Mouse (Mus musculus): ENCODE measurements around the gene Ksr1. TPM values are rescaled to one million over a fixed set of nuclear protein-coding genes. Genes with fewer than 3 reads are reported as not detected.

Ksr1 gene
- total RNA-seq, 2 experiments from 2014 or later = 67.8 to 77.2 TPM

DNA sequence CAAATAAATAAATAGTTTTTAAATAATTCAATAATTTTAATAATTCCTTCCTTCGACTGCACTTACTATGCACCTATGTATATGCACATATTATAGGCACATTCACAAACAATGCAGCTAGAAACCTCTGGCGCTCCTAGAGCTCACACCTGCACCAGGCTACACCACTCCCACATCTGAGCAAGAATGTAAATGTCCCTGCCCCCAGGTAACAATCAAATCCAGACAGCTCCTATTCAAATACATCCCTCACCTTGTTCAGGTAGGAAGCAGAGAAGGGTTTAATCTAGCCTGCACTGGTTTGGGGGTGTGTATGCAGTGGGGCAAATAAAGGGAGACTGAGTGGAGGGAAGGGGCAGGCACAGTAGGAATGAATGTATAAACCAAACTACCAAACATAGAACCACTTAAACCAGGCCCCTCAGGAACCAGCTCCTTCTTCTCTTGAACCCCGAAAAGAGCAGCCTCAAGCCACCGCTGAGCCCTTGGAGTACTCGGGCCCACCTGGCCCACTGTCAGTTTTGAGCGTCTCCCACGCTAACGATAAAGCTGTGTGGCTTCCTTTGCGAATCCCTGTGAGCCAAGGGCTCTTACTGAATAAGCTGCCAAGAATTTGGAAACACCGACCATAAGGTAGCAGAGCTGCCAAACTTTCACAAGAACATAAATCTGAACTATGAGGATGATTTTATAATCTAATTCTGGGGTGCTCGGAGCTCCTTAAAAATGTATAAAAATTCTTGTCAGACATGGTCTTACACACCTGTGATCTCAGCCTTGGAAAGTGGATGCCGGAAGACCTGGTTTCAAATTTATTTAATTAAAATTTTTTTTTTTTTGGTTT, 167.8 kb downstream of the Ksr1 start:
- DNase-seq = peak; percentile 3

DNA sequence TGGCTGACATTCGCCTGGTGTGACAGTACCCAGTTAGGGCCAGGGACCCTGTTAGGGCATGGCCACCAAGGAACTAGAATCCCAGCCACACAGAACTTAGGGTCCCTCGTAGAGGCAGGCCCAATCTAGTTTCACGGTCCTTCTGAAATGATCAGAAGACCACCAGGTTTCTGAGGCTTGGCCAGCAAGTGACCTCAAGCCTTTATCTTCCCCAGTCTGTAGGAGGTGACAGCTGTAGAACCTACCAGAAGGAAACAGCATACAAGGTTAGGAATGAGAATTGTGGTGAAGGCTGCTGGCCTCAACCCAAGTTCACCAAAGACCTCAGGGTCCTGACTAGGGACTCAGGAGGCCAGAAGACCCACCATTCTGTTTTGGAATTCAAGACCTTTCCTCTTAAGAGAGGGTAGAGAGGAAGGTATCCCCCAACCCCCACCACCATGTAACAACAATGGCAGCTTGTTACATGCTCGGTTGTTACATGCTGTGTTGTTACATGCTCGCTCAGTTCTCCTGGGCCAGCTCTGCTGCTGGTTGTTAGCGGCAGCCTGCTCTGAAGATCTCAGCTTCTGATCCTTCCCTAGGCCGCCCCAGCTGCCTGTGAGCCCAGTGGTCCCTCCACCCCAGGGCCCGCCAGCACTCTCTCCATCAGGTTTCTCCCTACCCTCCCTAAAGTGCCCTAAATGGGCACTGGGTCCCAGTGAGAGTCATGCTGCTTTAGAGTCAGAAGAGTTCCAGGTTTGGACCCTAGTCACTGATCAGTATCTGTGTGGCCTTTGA, 169.3 kb downstream of the Ksr1 start:
- peak; percentile 3 for DNase-seq

DNA sequence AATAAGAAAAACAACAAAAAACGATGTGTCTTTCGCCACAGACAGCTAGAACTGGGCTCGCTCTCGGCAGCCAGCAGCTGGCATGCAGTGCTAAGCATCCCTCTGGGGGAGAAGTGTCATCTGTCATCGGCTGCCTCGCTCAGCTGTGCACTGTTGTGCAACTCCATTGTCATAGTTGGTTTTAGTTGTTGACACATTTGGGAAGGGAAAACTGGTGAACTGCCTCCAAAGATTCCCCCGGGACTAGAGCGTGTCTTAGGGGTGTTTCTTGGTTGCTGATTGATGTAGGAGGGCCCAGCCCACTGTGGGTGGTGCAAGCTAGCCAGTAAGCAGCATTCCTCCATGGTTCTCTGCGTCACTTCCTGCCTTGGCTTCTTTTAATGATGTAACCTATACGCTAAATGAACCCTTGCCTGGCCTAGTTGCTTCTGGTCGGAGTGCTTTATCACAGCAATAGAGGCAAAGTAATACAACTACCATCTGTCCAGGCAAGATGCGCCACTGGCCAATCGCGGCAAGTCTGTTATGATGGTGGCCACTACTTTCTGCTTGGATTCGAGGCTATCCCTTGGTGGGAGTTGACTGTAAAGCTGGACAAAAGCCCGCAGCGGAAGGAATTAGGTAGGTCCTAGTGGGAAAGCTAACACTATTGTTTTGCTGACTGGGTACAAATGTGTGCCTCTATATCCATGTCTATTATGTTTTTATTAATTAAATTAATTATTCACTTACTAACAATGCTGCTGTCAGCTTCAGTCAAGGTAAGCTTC, 172.6 kb downstream of the Ksr1 start:
- DNase-seq = peak; percentile 55

DNA sequence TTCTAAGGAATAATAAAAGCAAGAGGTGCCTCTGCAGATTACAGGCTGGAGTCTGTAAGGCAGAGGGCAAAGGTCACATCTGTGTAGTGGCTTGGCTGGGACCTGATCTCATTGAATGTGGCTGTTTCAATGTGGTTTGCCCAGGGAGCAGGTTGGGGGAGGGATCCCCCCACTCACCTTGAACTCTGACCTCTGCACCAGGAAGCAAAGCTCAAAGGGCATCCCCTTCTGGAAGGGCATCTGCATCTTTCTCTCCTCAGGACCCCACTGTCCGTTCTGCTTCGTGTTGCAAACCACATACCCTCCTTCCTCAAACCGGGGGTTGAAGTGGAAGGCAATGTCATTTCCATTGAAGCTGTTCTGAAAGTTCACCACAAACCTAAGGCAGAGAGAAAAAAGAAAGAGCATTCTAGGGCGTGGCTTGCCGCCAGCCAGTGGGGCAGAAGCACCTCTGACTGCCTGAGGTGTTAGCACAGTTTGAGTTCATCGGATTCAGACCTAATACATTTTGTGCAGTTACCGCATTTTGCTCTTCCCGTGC, 173.3 kb downstream of the Ksr1 start:
- no peak for DNase-seq

DNA sequence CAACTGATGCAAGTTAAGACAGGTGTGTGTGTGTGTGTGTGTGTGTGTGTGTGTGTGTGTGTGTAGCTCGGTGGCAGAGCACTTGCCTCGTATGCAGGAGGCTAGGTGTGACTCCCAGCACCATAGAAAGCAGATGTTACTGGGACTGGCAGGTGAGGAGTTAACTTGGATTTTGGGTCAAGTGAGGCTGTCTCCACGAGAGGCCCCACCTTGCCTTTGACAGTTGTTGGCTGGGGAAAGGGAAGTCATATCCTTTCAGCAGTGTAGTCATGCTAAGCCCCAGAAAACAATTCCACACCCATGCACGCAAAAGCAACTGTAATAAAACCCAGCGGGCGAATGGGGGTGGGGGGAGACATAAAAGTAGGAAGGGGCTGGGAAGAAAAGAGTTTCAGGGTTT, 173.9 kb downstream of the Ksr1 start:
- DNase-seq = no peak

DNA sequence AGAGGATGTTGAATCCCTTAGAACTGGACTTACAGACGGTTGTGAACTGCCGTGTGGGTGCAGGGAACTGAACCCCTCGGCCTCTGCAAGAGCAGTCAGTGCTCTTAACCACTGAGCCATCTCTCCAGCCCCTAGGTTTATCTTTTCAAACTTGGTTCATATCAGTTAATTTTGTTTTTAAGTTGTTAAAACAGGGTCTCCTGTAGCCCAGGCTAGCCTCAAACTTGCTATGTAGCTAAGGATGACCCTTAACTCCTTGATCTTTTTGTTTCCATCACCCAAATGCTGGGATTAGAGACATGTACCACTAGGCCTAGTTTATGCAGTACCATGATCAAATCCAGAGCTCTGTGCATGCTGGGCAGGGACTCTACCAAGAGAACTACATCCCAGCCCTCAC, 174.5 kb downstream of the Ksr1 start:
- no peak for DNase-seq

DNA sequence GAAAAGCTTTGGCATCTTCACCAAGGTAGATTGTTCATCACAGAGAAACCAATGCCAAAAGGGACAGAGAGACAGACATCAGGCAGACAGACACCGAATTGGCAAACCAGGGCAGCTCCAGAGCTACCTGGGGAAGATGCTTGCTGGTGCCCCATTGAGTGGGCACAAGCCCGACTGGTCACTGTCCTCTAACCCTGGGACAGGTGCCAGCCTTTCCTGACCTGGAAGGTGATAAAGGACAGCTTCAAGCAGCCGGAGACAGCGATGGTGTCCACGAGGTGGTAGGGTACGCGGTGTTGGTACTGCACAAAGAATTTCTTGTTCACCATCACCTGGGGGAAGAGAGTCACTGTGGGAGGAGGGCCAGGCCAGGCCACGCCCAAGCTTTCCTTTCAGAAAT, 175.1 kb downstream of the Ksr1 start:
- DNase-seq = no peak

DNA sequence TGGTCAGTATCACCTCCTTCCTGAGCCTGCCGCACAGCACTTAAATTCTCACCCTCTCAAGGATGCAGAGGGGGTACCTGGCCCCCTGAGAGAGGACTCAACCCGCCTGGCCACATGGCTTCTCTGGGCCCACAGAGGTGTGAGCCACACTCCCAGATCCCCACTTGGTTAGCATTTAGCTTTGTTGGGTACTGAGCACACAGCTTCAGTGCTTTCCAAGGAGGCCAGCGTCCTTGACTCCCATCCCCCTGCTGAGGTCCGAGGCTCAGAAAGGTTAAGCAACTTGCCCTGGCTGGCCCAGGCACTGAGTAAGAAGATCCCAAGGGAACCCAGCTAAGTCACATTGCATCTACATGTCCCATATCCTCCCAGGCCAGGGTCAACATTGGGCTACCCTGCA, 178.1 kb downstream of the Ksr1 start:
- no peak for DNase-seq

DNA sequence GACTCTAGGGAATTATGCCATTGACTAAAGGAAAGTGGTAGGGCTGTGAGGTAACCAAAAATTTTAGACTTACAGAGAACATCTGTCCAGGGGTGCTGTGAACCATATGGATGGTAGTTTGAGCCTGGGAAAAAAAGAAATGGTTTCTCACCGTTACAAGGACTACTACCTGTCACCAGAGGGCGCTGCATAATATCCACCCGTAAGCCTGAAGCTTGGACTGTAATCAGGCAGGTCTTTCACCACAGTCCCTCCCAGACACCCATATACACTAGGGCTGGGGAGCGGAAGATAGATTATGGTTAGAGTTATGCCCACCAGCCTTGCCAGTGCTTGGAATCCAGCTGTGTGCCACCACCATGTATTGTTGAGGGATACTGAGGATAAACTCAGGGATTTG, 178.8 kb downstream of the Ksr1 start:
- DNase-seq = no peak

Other genes starting within 250 kb of the Ksr1 start
- gene Nos2, start 225.6 kb downstream of the Ksr1 start, total RNA-seq (2021) = 1 to 10 TPM in 1 of 2 experiments, under 1 TPM in 1; 0.82 to 1.7 TPM
- 1 to 10 TPM; 9.7 to 9.8 TPM for gene Lgals9, start 161.5 kb downstream of the Ksr1 start, total RNA-seq (2021)
- gene Wsb1, start 108.3 kb upstream of the Ksr1 start, total RNA-seq (2021) = 10 to 100 TPM in 1 of 2 experiments, 1 to 10 TPM in 1; 7.5 to 14.0 TPM
- gene Gm9964, start 150.5 kb upstream of the Ksr1 start, total RNA-seq (2021) = not detected
- gene Nf1, start 193.3 kb upstream of the Ksr1 start, total RNA-seq (2021) = 10 to 100 TPM; 15.8 to 17.4 TPM